Mouse (Mus musculus) left cerebral cortex, postnatal 4 days (tissue): Measurements from ENCODE around the gene Trafd1. TPM values are rescaled to one million over a fixed set of nuclear protein-coding genes. Genes with fewer than 3 reads are reported as not detected.
"Not testable (repeated sequence)": the region's sequence is repeated elsewhere in the genome, so short reads cannot be mapped to it uniquely, and the experiment has no call there.

Source experiments
- DNase-seq: peaks from one replicate; pipeline ENCODE4 v3.0.0-alpha.2; 2022
- intact Hi-C: fragments of 180-260 bp; cut with DNase I; formaldehyde crosslinking; loops from one replicate; pipeline ENCODE4 v1.15.1; 2025
- total RNA-seq, 2 experiments: library from RNA; stranded (reverse); gene quantifications; 2 replicates each; pipeline ENCODE4 v1.2.3; 2021

The Trafd1 gene
- total RNA-seq, 2 experiments from 2014 or later: 111 to 120 TPM

DNA sequence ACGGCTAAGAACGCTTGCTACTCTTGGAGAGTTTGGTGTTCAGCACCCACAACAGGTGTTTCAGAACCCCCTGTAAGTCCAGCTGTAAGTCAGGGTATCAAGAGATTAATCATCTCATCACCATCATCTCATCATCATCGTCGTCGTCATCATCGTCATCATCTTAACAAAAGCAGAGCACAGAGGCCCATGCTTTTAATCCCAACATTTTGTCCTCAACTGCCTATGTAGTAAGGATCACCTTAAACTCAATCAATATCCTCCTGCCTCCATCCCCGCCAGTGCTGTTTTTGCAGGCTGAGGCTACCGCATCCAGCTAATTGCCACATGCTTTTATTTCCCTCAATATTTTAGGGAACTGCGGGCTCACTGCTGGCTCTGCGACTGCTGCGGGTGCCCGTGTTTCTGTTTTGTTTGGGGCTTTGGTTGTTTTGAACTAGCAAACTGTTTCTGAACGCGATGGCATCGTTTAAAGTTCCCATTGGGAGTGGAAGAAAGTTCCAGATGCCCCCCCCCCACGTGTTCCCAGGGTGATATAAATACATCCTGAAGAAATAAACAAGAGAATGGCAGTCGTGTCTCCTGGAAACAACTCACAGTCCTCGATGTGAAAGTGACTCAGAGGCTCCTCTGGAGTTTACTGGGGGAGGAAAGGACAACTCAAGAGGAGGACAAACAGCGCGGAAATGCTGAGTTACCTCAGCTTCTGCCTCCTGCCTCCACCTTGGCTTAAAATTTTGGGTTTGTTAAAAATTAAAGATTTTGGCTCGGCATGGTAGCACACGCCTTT, 883 bp upstream of the Trafd1 start:
- intact Hi-C loops: no loop called here
- no peak for DNase-seq

DNA sequence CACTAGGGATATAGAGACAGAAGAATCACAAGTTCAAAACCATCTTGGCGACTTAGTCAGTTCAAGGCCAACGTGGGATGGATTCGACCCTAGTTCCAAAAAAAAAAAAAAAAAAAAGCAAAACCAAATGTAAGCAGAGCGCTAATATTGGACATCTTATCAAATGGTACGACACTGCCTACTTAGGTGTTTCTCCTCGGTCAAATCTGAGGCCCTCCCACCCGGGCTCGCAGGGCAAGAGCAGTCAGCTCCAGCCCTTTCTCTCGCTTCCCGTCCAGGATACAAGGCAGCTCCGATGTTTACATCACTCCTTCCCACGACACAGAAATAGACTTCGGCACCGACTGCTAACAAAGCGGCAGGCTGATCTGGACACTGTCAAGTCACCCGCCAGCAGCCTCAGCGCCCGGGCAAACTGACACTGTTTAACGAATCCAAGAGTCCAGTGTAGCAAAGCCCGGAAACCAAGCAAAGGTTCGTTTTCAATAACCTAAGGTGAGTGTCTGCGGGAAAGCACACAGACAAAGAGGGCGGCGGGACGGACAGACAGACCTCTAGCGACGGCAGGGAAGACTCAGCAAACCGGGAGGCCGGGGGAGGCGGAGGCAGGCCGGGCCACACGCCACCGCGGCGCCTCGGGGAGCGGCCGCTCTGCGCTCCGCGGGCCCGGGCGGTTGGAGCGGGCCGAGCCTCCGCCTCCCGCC, 523 bp downstream of the Trafd1 start:
- peak; percentile 38 for DNase-seq
- intact Hi-C loops: loop anchor here (5.0 kb wide), 1 partner anchor 178 kb away; no protein-coding TSS in a partner anchor

- no peak for DNase-seq
- intact Hi-C loops: loop anchor here (5.0 kb wide), 1 partner anchor 177 kb away; no protein-coding TSS in a partner anchor
Observed at GRCm38 (mm10) chr5:121383857-121384756, 1.3 kb downstream of the Trafd1 start.

GRCm38 (mm10) chr5:121380692-121381091, 4.7 kb downstream of the Trafd1 start:
- no peak for DNase-seq
- intact Hi-C loops: loop anchor here (5.0 kb wide), 1 partner anchor 173 kb away; no protein-coding TSS in a partner anchor

DNA sequence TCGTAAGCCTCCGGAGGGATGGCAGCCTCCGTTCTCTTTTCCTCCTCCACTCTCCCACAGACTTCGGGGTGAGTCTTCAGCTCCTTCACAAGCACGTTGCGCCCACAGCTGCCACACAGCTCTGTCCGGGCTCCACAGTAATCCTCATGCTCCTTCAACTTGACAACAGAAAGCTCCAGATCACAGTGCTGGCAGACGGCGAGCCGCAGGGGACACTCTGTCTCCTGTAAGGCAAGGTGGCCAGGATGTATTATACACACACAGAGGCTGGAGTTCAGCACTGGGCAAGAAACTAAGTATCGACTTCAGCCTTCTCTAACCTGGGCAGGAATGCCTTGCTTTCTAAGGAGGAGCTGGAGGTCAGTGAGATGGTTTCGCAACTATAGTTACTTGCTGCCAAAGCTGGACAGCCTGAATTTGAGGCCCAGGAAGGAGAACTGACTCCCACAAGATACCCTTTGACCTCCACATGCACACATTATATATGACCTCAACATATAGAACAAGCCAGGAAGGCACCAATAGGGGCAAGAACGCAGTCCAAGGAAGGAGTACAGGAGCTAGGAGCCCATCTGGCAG, 6.7 kb downstream of the Trafd1 start:
- DNase-seq: no peak
- intact Hi-C loops: no loop called here

DNA sequence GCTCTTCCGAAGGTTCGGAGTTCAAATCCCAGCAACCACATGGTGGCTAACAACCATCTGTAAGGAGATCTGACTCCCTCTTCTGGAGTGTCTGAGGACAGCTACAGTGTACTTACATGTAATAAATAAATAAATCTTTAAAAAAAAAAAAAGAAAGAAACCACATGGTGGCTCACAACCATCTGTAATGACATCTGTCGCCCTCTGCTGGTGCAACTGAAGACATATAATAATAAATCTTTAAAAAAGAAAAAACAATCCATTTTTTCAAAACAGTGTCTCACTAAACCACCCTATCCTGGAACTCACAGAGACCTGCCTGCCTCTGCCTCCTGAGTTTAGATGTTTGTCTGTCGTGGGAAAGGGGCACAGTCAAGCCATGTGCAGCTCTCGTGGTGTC, 8.5 kb downstream of the Trafd1 start:
- intact Hi-C loops: not testable (repeated sequence)
- peak; percentile 47 for DNase-seq

DNA sequence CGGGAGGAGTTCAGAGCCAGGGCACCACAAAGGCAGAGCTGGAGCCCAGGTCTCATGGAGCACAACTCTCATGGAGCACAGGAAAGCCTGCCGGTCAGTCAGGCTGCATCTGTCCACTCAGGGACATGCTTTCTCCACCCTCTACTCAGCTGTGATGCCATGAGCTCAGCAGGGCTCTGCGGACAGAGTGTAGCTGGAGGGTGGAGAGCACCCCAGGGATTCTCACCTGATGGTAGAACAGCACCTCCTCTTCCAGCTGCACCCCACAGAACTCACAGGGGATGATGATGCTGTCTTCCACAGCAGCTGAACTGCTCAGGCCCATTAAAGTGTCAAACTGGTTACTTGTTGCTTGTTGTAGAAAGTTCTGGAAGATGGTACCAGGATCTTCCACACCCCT, 10.6 kb downstream of the Trafd1 start:
- DNase-seq: no peak
- intact Hi-C loops: no loop called here

DNA sequence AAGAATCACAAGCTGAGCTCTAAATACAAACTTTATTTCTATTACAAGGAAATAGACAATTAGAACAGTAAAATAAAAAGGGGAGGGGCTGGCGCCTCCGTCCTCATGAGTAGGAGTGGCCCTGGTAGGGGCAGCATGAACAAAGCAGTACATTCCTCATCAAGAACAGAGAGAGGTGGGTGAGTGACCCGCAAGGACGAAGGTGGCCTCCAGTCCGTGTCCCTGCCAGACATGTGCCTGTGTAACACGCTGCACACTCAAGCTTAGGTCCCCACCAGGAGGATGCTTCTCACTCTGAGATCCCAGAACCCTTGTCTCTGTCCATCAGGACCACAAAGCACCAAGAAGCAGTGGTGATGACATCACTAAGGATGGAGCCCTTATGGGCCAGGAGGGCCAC, 13.7 kb downstream of the Trafd1 start:
- intact Hi-C loops: no loop called here

DNA sequence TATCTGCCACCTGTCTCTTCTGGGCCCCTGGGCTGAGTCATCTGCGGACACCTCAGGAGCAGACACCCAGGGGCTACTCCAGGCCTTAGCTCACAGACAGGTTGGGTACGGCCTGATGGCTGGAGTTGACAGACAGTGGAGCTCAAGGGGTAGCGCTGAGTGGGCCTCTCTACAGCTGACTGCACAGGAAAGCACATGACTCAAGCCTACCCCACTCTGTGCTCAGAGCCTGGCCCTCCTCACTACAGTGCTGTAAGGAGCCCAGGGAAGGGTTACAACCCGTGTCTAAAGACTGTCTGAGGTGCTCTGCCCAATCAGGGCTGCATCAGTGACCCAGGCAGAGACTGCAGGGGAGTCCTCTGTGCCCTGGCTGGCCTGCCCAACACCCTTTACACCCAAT, 18.2 kb downstream of the Trafd1 start:
- DNase-seq: no peak
- intact Hi-C loops: loop anchor here (10.0 kb wide), 1 partner anchor 68 kb away; no protein-coding TSS in a partner anchor

More for the DNA sequence above, 13.7 kb downstream of the Trafd1 start:
- DNase-seq: no peak

DNA sequence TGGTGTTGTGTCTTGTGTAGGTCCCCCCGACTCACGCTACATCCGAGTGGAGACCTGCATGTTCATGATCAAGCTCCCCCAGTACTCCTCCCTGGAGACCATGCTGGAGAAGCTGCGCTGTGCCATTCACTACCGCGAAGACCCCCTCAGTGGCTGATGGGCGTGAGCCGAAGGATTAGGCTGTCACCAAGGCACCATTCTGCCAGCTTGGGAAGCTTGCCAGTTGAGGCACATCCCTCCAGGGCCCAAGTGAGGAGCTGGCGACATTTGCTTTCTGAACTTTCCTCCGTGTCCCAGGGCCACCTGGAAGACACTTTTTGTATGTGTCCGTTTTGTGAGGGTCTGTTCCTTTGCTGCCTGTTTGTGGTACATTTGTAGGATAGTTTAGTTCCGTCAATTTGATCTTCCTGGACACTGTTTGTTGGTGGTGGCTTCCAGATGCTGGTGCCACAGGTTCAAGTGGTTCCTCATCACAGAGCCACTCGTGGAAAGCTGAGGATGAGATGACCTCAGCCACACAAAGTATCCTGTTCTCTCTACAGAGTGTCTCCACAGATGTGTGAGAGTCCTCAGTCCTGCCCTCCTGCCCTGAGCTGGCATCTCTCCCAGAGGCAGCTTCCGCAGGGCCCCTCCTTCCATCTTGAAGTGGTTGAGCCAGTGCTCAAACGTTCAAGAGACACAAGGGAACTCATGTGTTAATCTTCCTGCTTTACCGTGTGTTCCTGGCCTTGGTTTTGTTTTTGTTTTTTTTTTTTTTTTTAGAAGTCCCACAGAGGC, 18.8 kb downstream of the Trafd1 start:
- DNase-seq: peak; percentile 60
- intact Hi-C loops: loop anchor here (10.0 kb wide), 1 partner anchor 68 kb away; no protein-coding TSS in a partner anchor

- intact Hi-C loops: loop anchor here (10.0 kb wide), 1 partner anchor 71 kb away; no protein-coding TSS in a partner anchor
- DNase-seq: no peak
Observed at GRCm38 (mm10) chr5:121363441-121363840, 22.0 kb downstream of the Trafd1 start.

- intact Hi-C loops: loop anchor here (10.0 kb wide), 1 partner anchor 73 kb away; no protein-coding TSS in a partner anchor
Observed at GRCm38 (mm10) chr5:121361696-121362095, 23.7 kb downstream of the Trafd1 start.

DNA sequence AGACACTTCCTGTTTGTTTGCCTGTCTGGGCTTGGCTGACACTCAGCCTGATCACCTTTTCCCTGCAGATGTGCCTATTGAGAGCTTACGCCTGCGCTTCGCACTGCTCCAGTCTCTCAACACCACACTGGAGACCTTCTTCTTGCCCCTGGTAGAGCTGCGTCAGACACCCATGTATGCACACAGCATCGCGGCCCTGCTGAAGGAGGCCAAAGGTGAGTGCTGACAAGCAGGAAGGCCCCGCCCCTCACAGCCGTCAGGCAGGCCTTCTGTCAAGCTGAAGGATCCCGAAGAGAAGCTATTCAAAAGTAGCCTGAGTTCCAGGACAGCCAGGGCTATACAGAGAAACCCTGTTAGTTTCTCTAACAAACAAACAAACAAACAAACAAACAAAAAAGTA, 26.2 kb downstream of the Trafd1 start:
- intact Hi-C loops: no loop called here
- no peak for DNase-seq

More at GRCm38 (mm10) chr5:121361696-121362095, 23.7 kb downstream of the Trafd1 start:
- no peak for DNase-seq

- DNase-seq: no peak
- intact Hi-C loops: no loop called here
Observed at GRCm38 (mm10) chr5:121343997-121344396, 41.4 kb downstream of the Trafd1 start.

DNA sequence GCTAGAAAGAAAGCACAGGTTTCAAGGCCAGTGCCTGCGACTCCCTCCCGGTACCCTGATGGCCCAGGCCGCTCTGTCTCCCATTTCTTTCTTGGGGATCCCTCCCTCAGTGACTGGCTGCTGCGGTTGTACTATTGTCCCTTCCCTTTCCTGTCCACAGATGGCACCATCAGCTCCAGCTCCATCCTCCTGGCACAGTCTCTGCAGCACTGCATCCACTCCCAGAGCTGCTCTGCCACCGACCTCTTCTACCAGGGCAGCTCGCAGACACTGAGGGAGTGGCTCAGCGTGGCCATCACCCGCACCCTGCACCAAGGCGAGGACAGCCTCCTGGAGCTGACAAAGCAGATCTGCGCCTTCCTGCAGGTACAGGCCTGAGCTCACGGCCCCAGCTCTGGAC, 42.9 kb downstream of the Trafd1 start:
- no peak for DNase-seq

GRCm38 (mm10) chr5:121340965-121341473, 44.4 kb downstream of the Trafd1 start:
- intact Hi-C loops: no loop called here
- DNase-seq: no peak

More for the DNA sequence above, 42.9 kb downstream of the Trafd1 start:
- intact Hi-C loops: no loop called here

DNA sequence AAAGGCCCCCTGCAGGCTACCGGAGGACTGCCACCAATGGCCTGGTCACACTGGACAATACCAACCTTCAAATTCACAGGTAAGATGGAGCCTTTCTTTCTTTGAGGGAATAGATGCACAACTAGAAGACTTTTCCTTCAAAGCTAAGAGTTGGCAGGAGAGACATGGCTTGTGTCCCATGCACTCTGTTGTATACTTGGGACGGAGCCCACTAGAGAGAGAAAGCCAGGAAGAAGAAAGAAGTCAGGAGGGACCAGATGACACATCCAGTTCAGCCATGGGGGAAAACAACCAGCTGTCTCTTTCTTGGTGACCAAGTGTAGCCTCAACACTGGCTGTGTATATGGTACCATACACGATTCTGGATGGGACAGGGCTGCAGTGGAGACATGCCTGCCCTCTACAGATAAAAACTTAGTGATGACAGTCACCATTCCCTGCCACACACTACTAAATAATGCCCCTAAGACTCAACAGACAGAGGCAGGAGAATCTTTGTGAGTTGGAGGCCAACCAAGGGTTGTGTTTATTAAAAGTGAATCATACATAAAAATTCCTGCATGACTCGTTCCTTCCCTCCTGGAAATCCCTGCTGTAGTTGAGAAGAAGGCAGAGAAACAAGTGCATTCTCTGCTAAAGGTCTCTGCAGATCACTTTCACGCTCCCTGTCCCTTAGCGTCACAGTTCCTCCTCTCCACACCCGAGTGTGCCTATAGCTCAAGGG, 45.8 kb downstream of the Trafd1 start:
- DNase-seq: no peak
- intact Hi-C loops: no loop called here

- no peak for DNase-seq
- intact Hi-C loops: no loop called here
Observed at GRCm38 (mm10) chr5:121336776-121337175, 48.7 kb downstream of the Trafd1 start.
